Mouse (Mus musculus): ENCODE data around the gene Olfr20. TPM values are rescaled to one million over a fixed set of nuclear protein-coding genes. Genes with fewer than 3 reads are reported as not detected.

Olfr20 gene
- polyA plus RNA-seq, 1 experiment from 2014 or later = not detected

DNA sequence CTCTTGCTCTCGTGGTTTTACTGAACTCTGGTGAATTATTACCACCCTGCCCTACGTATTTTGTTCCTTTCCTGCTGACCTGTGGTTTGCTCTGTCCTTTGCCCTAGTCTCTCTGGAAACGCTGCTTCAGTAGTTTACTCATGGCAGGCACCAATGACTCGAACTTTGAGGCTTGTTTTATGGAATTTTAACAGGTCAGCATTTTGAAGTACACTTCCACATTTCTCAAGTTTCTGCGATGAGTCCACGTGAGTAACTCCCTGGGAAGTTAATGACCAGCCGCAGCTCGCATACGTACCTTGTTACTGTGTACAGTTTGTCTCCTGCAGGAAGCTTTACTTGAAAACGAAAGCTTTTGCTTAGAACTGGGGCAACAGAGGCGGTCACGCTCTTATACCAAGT, 24.1 kb upstream of the Olfr20 start:
- ATAC-seq (replicated peaks; ENCODE audit: low FRiP score, low read depth) = peak; percentile 90
- Histone ChIP-seq H3K9me3 (replicated peaks; ENCODE audit: low read length) (no peaks in the 10 kb centered on the region), H3K4me1 (replicated peaks; ENCODE audit: insufficient read depth, low read length) (no peaks in the 10 kb centered on the region), H3K27me3 (ENCODE audit: insufficient read depth, low read length) (no peaks in the 10 kb centered on the region), H3K9ac (ENCODE audit: low read depth, low read length) (no peak overlapping the region), H3K4me3 (replicated peaks; ENCODE audit: low read depth, low read length) (no peak overlapping the region; the same call in 1 of the 2 replicates), H3K4me2 (ENCODE audit: low read length) (peak overlapping the region; percentile 42), H3K36me3 (ENCODE audit: insufficient read depth, low read length) (no peaks in the 10 kb centered on the region), H3K27ac (peak overlapping the region; percentile 64; the same call in 1 of the 2 replicates)
- no peak for TF ChIP-seq CTCF (IDR thresholded peaks at IDR 0.05; ENCODE audit: low read depth)
- 11% methylated on average over 12 of the region's 12 CpGs for WGBS
- peak; percentile 73 for DNase-seq (ENCODE audit: low spot score)

DNA sequence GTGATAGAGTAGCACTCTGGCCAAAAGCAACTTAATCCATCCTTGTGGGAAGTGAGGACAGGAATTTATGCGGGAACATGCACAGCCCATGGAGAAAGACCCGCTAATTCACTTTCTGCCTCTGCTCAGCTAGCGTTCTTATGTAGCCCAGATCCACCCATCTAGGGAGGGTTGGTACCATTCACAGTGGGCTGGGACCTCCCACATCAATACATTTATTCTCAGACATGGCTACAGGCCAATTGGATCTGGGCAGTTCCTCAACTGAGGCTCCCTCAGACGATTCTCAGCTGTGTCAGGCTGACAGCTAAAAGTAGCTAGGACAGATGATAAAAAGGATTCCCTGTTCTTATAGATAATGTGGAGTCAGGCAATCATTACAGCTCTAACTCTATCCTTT, 23.2 kb upstream of the Olfr20 start:
- TF ChIP-seq CTCF (IDR thresholded peaks at IDR 0.05; ENCODE audit: low read depth) = no peak
- no peak for ATAC-seq (replicated peaks; ENCODE audit: low FRiP score, low read depth)
- no peaks in the 10 kb centered on the region for H3K9me3 ChIP-seq (replicated peaks; ENCODE audit: low read length)
- WGBS = 50% methylated on average over 4 of the region's 4 CpGs
- H3K4me3 ChIP-seq (replicated peaks; ENCODE audit: low read depth, low read length) = no peak overlapping the region
- H3K27ac ChIP-seq = 0 out of 2 replicates have a peak overlapping the region, but pooled peaks have one; percentile 64
- no peaks in the 10 kb centered on the region for H3K27me3 ChIP-seq (ENCODE audit: insufficient read depth, low read length)
- H3K4me2 ChIP-seq (ENCODE audit: low read length) = no peak overlapping the region
- no peaks in the 10 kb centered on the region for H3K36me3 ChIP-seq (ENCODE audit: insufficient read depth, low read length)
- no peaks in the 10 kb centered on the region for H3K4me1 ChIP-seq (replicated peaks; ENCODE audit: insufficient read depth, low read length)
- peak; percentile 9 for DNase-seq (ENCODE audit: low spot score)
- no peak overlapping the region for H3K9ac ChIP-seq (ENCODE audit: low read depth, low read length)

DNA sequence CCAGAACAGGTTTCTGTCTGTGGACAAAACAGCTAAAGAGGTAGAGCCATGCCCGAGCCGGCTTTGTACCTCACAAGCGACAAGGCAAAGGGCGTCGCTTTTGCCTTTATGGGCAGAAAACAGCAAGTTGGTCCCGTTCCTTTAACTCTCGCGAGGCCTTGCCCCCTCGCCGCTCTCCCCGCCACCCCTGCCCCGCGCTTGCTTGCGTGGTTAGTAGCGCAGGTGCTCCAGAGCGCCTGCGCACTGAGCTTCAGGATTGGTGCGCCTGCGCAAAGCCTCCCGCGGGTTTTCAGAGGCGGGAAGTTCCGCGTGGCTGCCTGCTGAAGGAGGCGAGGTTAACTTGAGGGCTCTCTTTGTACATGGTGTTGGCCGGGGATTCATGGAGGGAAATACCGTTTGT, 21.1 kb upstream of the Olfr20 start, which contains the start of the genes Aspa, Gm49340 and Spata22:
Gene Aspa, minus strand, starts transcription at position 155 of the 400 bp plus-strand sequence.
Gene Gm49340, plus strand, starts transcription at position 300 of the 400 bp plus-strand sequence.
Gene Spata22, plus strand, starts transcription at position 300 of the 400 bp plus-strand sequence.
- Histone ChIP-seq H3K9me3 (replicated peaks; ENCODE audit: low read length) (no peaks in the 10 kb centered on the region), H3K36me3 (ENCODE audit: insufficient read depth, low read length) (no peaks in the 10 kb centered on the region), H3K27me3 (ENCODE audit: insufficient read depth, low read length) (no peaks in the 10 kb centered on the region), H3K9ac (ENCODE audit: low read depth, low read length) (no peak within 1 kb of the TSS), H3K4me3 (replicated peaks; ENCODE audit: low read depth, low read length) (no peak within 1 kb of the TSS), H3K27ac (no peak within 1 kb of the TSS), H3K4me1 (replicated peaks; ENCODE audit: insufficient read depth, low read length) (no peaks in the 10 kb centered on the region), H3K4me2 (ENCODE audit: low read length) (no peak within 1 kb of the TSS)
- ATAC-seq (replicated peaks; ENCODE audit: low FRiP score, low read depth) (no peak), DNase-seq (ENCODE audit: low spot score) (no peak)
- WGBS = 83% methylated on average over 27 of the region's 27 CpGs
- TF ChIP-seq CTCF (IDR thresholded peaks at IDR 0.05; ENCODE audit: low read depth) = no peak

DNA sequence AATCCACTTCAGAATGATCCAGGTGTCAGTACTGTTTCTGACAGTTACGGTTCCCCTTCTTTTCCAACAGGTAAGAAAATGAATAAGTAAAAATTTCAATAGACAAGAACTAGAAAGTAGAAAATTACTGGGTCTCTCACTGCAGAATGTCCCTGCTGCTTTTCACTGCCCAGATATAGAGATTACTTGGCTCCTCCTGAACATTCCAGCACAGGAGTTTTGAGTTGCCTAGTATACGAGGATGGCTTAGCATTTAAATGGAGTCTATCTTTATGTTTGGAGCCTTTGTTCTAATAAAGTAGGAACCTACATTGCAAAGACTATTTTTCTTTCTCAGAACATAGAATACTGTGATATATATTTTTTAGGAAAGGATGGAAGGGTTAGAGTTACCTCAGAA, 17.2 kb upstream of the Olfr20 start:
- Histone ChIP-seq H3K4me1 (replicated peaks; ENCODE audit: insufficient read depth, low read length) (no peaks in the 10 kb centered on the region), H3K4me3 (replicated peaks; ENCODE audit: low read depth, low read length) (no peak overlapping the region), H3K9me3 (replicated peaks; ENCODE audit: low read length) (no peaks in the 10 kb centered on the region), H3K4me2 (ENCODE audit: low read length) (no peak overlapping the region), H3K36me3 (ENCODE audit: insufficient read depth, low read length) (no peaks in the 10 kb centered on the region), H3K27me3 (ENCODE audit: insufficient read depth, low read length) (no peaks in the 10 kb centered on the region), H3K9ac (ENCODE audit: low read depth, low read length) (no peak overlapping the region), H3K27ac (no peak overlapping the region)
- no peak for TF ChIP-seq CTCF (IDR thresholded peaks at IDR 0.05; ENCODE audit: low read depth)
- DNase-seq (ENCODE audit: low spot score) = no peak
- ATAC-seq (replicated peaks; ENCODE audit: low FRiP score, low read depth) = no peak
- whole genome bisulfite sequencing = 73% methylated on average over 2 of the region's 2 CpGs

DNA sequence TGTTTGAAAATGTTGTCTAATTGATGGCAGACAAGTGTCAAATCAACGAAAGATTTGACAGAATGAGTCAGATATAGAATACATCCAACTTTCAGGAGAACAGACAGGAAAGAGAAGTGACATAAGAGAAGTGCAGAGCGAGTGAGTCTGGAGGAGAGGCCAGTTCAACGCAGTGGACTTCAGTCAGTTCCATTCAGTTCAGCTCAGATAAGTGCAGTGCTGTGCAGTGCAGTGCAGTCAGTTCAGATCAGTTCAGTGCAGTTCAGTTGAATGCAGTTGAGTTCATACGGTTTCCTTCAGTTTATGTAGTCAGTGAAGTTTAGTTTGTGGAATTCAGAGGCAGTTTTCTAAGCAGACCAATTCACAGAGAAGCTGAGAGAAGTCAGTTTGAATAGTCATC, 13.7 kb upstream of the Olfr20 start:
- H3K27me3 ChIP-seq (ENCODE audit: insufficient read depth, low read length) = no peaks in the 10 kb centered on the region
- no peak overlapping the region for H3K9ac ChIP-seq (ENCODE audit: low read depth, low read length)
- no peak for ATAC-seq (replicated peaks; ENCODE audit: low FRiP score, low read depth)
- DNase-seq (ENCODE audit: low spot score) = no peak
- no peak overlapping the region for H3K27ac ChIP-seq
- H3K4me1 ChIP-seq (replicated peaks; ENCODE audit: insufficient read depth, low read length) = no peaks in the 10 kb centered on the region
- no peak overlapping the region for H3K4me3 ChIP-seq (replicated peaks; ENCODE audit: low read depth, low read length)
- WGBS = 79% methylated on average over 4 of the region's 4 CpGs
- H3K36me3 ChIP-seq (ENCODE audit: insufficient read depth, low read length) = no peaks in the 10 kb centered on the region
- H3K4me2 ChIP-seq (ENCODE audit: low read length) = no peak overlapping the region
- TF ChIP-seq CTCF (IDR thresholded peaks at IDR 0.05; ENCODE audit: low read depth) = no peak
- no peaks in the 10 kb centered on the region for H3K9me3 ChIP-seq (replicated peaks; ENCODE audit: low read length)

DNA sequence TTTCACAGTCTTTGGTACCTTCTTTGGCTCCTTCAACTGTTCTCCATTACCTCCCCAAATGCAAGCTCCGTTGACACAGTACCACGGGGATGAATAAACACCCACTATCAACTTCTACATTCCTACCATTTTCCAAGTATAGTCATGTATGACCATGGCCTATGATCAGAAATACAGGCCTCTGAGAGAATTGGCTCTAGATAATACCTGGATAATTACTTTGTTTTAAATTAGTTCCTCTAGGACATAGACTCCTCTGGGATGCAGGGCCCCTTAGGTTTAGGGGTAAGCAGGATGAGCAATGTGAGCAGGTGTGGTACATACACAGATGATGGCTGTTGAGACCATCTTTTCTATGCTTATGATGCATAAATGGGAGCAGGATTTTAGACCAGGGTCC, 20.4 kb downstream of the Olfr20 start, which contains the start of gene Olfr376:
Gene Olfr376, plus strand, starts transcription at position 301 of the 400 bp plus-strand sequence.
- Histone ChIP-seq H3K4me2 (ENCODE audit: low read length) (no peak within 1 kb of the TSS), H3K4me3 (replicated peaks; ENCODE audit: low read depth, low read length) (no peak within 1 kb of the TSS), H3K9ac (ENCODE audit: low read depth, low read length) (no peak within 1 kb of the TSS), H3K27ac (no peak within 1 kb of the TSS), H3K4me1 (replicated peaks; ENCODE audit: insufficient read depth, low read length) (no peaks in the 10 kb centered on the region), H3K36me3 (ENCODE audit: insufficient read depth, low read length) (no peaks in the 10 kb centered on the region), H3K9me3 (replicated peaks; ENCODE audit: low read length) (no peaks in the 10 kb centered on the region), H3K27me3 (ENCODE audit: insufficient read depth, low read length) (no peaks in the 10 kb centered on the region)
- WGBS = 81% methylated on average over 2 of the region's 2 CpGs
- DNase-seq (ENCODE audit: low spot score) (no peak), ATAC-seq (replicated peaks; ENCODE audit: low FRiP score, low read depth) (no peak)
- no peak for TF ChIP-seq CTCF (IDR thresholded peaks at IDR 0.05; ENCODE audit: low read depth)

DNA sequence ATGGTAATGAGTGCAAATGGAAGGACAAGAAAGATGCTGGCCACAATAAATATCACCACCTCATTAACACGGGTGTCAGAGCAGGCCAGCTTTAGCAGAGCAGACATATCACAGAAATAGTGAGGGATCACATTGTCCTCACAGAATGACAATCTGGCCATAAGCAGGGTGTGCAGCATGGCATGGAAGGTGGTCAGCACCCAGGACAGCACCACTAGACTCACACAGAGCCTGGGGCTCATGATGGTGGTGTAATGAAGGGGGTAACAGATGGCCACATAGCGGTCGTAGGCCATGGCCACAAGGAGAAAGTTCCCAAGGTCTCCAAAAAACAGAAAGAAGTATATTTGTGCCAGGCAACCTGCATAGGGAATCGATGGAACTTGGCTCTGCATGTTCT, 44.8 kb downstream of the Olfr20 start:
- Histone ChIP-seq H3K4me1 (replicated peaks; ENCODE audit: insufficient read depth, low read length) (no peaks in the 10 kb centered on the region), H3K27me3 (ENCODE audit: insufficient read depth, low read length) (no peaks in the 10 kb centered on the region), H3K4me3 (replicated peaks; ENCODE audit: low read depth, low read length) (no peak overlapping the region), H3K9me3 (replicated peaks; ENCODE audit: low read length) (no peaks in the 10 kb centered on the region), H3K4me2 (ENCODE audit: low read length) (no peak overlapping the region), H3K9ac (ENCODE audit: low read depth, low read length) (no peak overlapping the region), H3K36me3 (ENCODE audit: insufficient read depth, low read length) (no peaks in the 10 kb centered on the region), H3K27ac (no peak overlapping the region)
- no peak for ATAC-seq (replicated peaks; ENCODE audit: low FRiP score, low read depth)
- WGBS = 71% methylated on average over 4 of the region's 4 CpGs
- no peak for TF ChIP-seq CTCF (IDR thresholded peaks at IDR 0.05; ENCODE audit: low read depth)
- peak; percentile 9 for DNase-seq (ENCODE audit: low spot score)

Data from kidney, postnatal 0 days (tissue).